Mouse (Mus musculus) bone marrow, adult 2 months (tissue): ENCODE measurements around the gene Nhsl1.

Experiments used
- CTCF ChIP-seq: fragments of 200-500 bp; IDR thresholded peaks from 2 replicates; pipeline ENCODE4 v1.5.1; 2011; ENCODE audit warnings: low read length, control low read depth; ENCODE audit not compliant: control insufficient read depth, insufficient read depth
- POLR2A ChIP-seq: fragments of 200-500 bp; IDR thresholded peaks from 2 replicates; pipeline ENCODE4 v1.6.1; 2011; ENCODE audit warnings: low read depth, mild to moderate bottlenecking, control low read depth, low read length, borderline replicate concordance; ENCODE audit not compliant: control insufficient read depth

- no peak for TF ChIP-seq CTCF
- no peak for TF ChIP-seq POLR2A
These were observed 42.6 kb upstream of the Nhsl1 start for GRCm38 (mm10) chr10:18276090-18276734.
